In genomic region chr13:28866686-28867085, GRCm38 (mm10) we compare ENCODE assay signal across 16 mouse cellular contexts.
"Had no signal": no experiment of that assay in that cellular context is flagged by ENCODE, and none has a peak within 500 bp of the region (broad histone marks: within the 10 kb centered on the region; RNA-seq: fewer than 3 reads in every experiment).

No protein-coding gene starts in this region.

- H3K9ac ChIP-seq: limb, embryonic 13.5 days; liver, embryonic 12.5 days; lung, embryonic 14.5 days; midbrain, embryonic 15.5 days; neural tube, embryonic 12.5 days had no signal

- H3K27me3 ChIP-seq: limb, embryonic 13.5 days; liver, embryonic 12.5 days; midbrain, embryonic 15.5 days; neural tube, embryonic 12.5 days had no signal

- H3K36me3 ChIP-seq: liver, embryonic 12.5 days; midbrain, embryonic 15.5 days had no signal

- H3K4me1 ChIP-seq: liver, embryonic 12.5 days; megakaryocyte, embryonic 14.5 days had no signal

- H3K27ac ChIP-seq: liver, embryonic 12.5 days; macrophage; neural tube, embryonic 12.5 days had no signal

- H3K4me3 ChIP-seq: limb, embryonic 13.5 days; liver, embryonic 12.5 days; megakaryocyte, embryonic 14.5 days; midbrain, embryonic 15.5 days; neural tube, embryonic 12.5 days had no signal

- ATAC-seq: liver, embryonic 12.5 days; midbrain, embryonic 15.5 days had no signal

- DNase-seq: kidney, adult 11 months; kidney, adult 9 months; kidney, postnatal 10 days; left cerebral cortex, postnatal 4 days; lung, embryonic 14.5 days; lung, postnatal 10 days; right cerebral cortex, postnatal 4 days; spleen, adult 18-20 months; thymus, adult 18-20 months; thymus, postnatal 14 days had no signal

- H3K9me3 ChIP-seq: liver, embryonic 12.5 days; midbrain, embryonic 15.5 days; neural tube, embryonic 12.5 days had no signal

- H3K4me2 ChIP-seq: limb, embryonic 13.5 days; liver, embryonic 12.5 days; lung, embryonic 14.5 days; midbrain, embryonic 15.5 days; neural tube, embryonic 12.5 days had no signal
